Mouse (Mus musculus) forebrain, postnatal 0 days (tissue): ENCODE measurements at regions not wholly inside any gene's neighbourhood (a gene's known extent, or its start where the extent isn't known, plus 50 kb on each side); places are given as distances from the start of the nearest gene placed in this dataset.

ENCODE experiments used
- ATAC-seq: fragments of 200-750 bp; cut with Nextera tagmentation; 2 replicates; pipeline ENCODE4 v1.8.0; 2017; ENCODE audit warnings: mild to moderate bottlenecking, moderate library complexity
- DNase-seq: peaks from one replicate; pipeline ENCODE4 v3.0.0-alpha.2; 2015
- H3K27ac ChIP-seq: fragments of 300-500 bp; sonication (generic); 2 replicates; pipeline ENCODE4 v1.5.1; 2014; ENCODE audit warnings: low read depth, mild to moderate bottlenecking, antibody characterized with exemption, low read length, moderate library complexity, mixed read lengths
- H3K27me3 ChIP-seq: fragments of 300-500 bp; sonication (generic); 2 replicates; pipeline ENCODE4 v1.6.1; 2014; ENCODE audit warnings: mild to moderate bottlenecking, low read length, mixed read lengths; ENCODE audit not compliant: insufficient read depth
- H3K36me3 ChIP-seq: fragments of 300-500 bp; sonication (generic); 2 replicates; pipeline ENCODE4 v1.6.1; 2014; ENCODE audit warnings: mild to moderate bottlenecking, moderate library complexity; ENCODE audit not compliant: insufficient read depth
- H3K4me1 ChIP-seq: fragments of 300-500 bp; sonication (generic); 2 replicates; pipeline ENCODE4 v1.6.1; 2014; ENCODE audit warnings: antibody characterized with exemption; ENCODE audit not compliant: insufficient read depth
- H3K4me2 ChIP-seq: fragments of 300-500 bp; sonication (generic); 2 replicates; pipeline ENCODE4 v1.6.1; 2014; ENCODE audit warnings: low read depth, mild to moderate bottlenecking, moderate library complexity
- H3K4me3 ChIP-seq: fragments of 300-500 bp; sonication (generic); 2 replicates; pipeline ENCODE4 v1.5.1; 2014; ENCODE audit warnings: low read depth, low read length, mixed read lengths
- H3K9ac ChIP-seq: fragments of 300-500 bp; sonication (generic); 2 replicates; pipeline ENCODE4 v1.6.1; 2014; ENCODE audit warnings: mild to moderate bottlenecking
- H3K9me3 ChIP-seq: fragments of 300-500 bp; sonication (generic); 2 replicates; pipeline ENCODE4 v1.6.1; 2016; ENCODE audit warnings: low read length
- CTCF ChIP-seq: sonication (generic); IDR thresholded peaks from 2 replicates; pipeline ENCODE4 v1.5.1; 2016; ENCODE audit warnings: antibody characterized with exemption, control low read depth, low read depth
- WGBS: fragments of 180-500 bp; shearing (Covaris S2); extraction: QIAGEN DNeasy Blood & Tissue Kit; methylation state at CpG from one replicate; pipeline ENCODE4 v1.1.7; 2014; 5-methylcytosine and 5-hydroxymethylcytosine counted together

DNA sequence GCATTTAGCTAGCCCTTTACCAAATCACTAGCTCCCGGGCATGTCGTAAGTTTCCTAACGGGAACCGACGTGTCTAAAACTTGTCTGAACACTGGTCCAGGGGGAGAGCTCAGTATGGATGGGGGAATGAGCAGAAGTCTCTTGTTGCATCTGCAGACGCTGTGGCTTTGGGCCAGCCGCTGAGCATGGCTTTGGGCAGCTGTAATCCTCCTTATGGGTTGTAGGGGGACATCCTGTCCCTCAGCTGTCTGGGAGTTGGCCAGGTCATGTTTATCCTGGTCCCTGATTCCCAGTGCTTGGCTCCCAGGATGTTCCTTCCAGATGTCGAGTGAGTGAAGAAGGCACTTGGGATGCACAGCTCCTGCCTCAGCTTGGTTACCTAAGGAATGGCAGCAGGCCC, 71.4 kb upstream of the Stx16 start:
- ATAC-seq (no peak), DNase-seq (no peak)
- H3K4me1 ChIP-seq: 0 out of 2 replicates have a peak, but pooled peaks cover 4% of the 10 kb centered on the region
- no peak overlapping the region for H3K4me2 ChIP-seq
- no peaks in the 10 kb centered on the region for H3K36me3 ChIP-seq
- no peak overlapping the region for H3K27ac ChIP-seq
- H3K27me3 ChIP-seq: no peaks in the 10 kb centered on the region
- no peak overlapping the region for H3K4me3 ChIP-seq
- TF ChIP-seq CTCF: no peak
- 86% methylated on average over 8 of the region's 8 CpGs for WGBS
- H3K9ac ChIP-seq: no peak overlapping the region
- no peaks in the 10 kb centered on the region; the same call in 1 of the 2 replicates for H3K9me3 ChIP-seq

DNA sequence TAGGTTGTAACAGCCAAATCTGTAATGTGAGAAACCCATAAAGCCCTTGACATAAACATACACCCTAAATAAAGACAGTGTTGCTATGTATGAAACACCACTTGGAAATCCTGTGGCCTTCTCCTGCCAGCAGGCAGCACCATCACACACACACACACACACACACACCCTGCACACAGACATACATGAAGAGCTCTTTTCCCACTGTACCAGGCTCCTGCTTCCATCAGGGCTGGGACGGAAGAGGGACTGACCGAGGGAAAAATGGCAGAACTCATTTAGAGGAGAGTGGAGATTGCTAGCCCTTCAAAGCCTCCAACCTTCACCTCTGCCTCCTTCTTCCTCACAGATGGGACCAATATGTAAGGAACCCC, 68.1 kb upstream of the Stx16 start:
- H3K36me3 ChIP-seq: no peaks in the 10 kb centered on the region
- H3K27ac ChIP-seq: no peak overlapping the region
- H3K4me1 ChIP-seq: 0 out of 2 replicates have a peak, but pooled peaks cover 4% of the 10 kb centered on the region
- WGBS: 48% methylated on average over 2 of the region's 2 CpGs
- H3K4me3 ChIP-seq: no peak overlapping the region
- H3K27me3 ChIP-seq: no peaks in the 10 kb centered on the region
- no peak overlapping the region for H3K9ac ChIP-seq
- TF ChIP-seq CTCF: no peak
- H3K9me3 ChIP-seq: no peaks in the 10 kb centered on the region; the same call in 1 of the 2 replicates
- no peak for DNase-seq
- ATAC-seq: peak; percentile 23; the same call in 1 of the 2 replicates
- H3K4me2 ChIP-seq: no peak overlapping the region

DNA sequence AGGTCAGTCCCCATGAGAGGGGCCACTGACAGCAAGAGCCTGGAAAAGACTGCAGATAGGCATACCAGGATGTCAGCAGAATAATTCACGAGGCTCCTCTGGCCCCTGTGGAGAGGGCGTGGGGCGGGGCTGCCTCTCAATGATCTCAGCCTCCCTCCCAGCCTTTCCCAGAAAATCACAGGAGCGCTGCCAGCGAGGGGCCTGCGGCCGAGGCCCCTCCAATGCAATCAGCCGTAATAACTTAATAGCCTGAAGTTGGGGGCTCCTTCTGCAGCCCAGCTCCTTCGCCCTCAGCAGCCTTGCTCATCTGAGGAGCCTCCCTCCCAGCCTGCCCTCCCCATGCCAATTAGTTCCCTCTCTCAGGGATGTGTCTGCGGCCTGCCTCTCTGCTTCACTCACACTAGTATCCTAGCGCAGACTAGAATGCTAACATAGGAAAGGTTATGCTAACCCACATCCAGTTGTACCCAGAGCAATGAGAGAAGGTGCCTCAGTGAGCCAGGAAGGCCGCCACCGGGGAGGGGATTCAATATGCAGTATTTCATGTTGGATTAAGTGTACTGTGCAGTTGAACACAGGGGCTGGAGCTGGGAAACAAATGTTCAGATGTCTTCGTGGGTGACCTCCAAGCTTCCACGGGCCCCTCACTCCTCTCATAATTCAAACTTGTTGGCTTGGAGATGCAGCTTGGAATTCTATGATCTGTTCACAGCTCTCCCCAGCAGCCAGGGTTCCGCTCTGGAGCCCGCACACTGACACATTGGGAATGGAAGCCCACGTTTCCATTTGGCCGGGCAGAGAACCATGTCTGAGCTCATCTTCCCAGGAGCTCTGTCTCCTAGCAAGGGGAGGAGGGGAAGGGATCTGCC, 67.5 kb upstream of the Stx16 start:
- Histone ChIP-seq H3K27ac (no peak overlapping the region), H3K9me3 (no peaks in the 10 kb centered on the region; the same call in 1 of the 2 replicates), H3K27me3 (no peaks in the 10 kb centered on the region), H3K4me3 (no peak overlapping the region), H3K9ac (no peak overlapping the region), H3K4me2 (no peak overlapping the region), H3K4me1 (0 out of 2 replicates have a peak, but pooled peaks cover 4% of the 10 kb centered on the region), H3K36me3 (no peaks in the 10 kb centered on the region)
- TF ChIP-seq CTCF: no peak
- WGBS: 29% methylated on average over 19 of the region's 19 CpGs
- ATAC-seq (peak; percentile 27; the same call in 1 of the 2 replicates), DNase-seq (no peak)

DNA sequence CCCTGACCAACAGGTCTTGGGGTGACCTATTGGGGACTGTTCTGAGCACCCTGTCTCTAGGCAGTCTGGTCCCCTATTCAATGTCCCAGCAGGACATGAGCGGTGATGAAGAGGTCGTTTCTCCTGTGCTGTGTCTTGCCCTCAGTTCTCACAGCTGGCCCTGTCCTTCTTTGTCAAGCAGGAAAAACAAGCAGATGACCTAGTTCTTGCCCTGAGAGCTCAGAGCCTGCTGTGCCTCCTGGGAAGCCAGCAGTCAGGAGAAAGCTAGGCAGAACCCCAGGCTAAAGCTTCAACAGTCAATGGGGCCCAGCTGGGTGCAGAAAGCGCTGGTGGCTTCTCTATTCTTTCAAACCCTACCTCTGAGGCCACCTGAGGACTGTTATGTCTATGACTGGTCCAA, 66.1 kb upstream of the Stx16 start:
- ATAC-seq (no peak), DNase-seq (no peak)
- Histone ChIP-seq H3K9ac (no peak overlapping the region), H3K9me3 (no peaks in the 10 kb centered on the region), H3K27me3 (no peaks in the 10 kb centered on the region), H3K36me3 (no peaks in the 10 kb centered on the region), H3K4me2 (no peak overlapping the region), H3K4me1 (0 out of 2 replicates have a peak, but pooled peaks cover 4% of the 10 kb centered on the region), H3K27ac (no peak overlapping the region), H3K4me3 (no peak overlapping the region)
- no peak for TF ChIP-seq CTCF
- WGBS: 60% methylated on average over 3 of the region's 3 CpGs

DNA sequence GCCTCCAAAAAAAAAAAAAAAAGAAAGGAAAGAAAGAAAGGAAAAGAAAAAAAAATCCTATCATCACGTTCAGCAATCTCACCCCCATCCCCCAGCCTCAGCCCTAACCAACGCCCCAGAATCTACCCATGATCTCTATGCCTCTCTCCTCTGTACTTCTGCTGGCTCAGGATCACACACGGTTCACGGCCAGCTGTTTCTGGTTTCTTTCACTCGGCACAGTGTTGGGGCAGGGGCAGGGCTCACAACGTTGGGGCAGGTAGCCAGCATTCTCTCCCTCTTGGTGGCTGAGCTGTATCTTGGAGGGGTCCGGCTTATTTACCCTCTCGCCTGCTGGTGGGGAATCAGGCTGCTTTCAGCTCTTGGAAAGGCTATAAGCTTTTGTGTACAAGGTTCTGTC, 64.7 kb upstream of the Stx16 start:
- H3K4me3 ChIP-seq: no peak overlapping the region
- no peaks in the 10 kb centered on the region for H3K36me3 ChIP-seq
- WGBS: 61% methylated on average over 8 of the region's 8 CpGs
- no peaks in the 10 kb centered on the region for H3K9me3 ChIP-seq
- no peak overlapping the region for H3K27ac ChIP-seq
- no peak overlapping the region for H3K9ac ChIP-seq
- no peak for ATAC-seq
- H3K27me3 ChIP-seq: no peaks in the 10 kb centered on the region
- DNase-seq: no peak
- H3K4me2 ChIP-seq: no peak overlapping the region
- H3K4me1 ChIP-seq: 0 out of 2 replicates have a peak, but pooled peaks cover 4% of the 10 kb centered on the region
- no peak for TF ChIP-seq CTCF

DNA sequence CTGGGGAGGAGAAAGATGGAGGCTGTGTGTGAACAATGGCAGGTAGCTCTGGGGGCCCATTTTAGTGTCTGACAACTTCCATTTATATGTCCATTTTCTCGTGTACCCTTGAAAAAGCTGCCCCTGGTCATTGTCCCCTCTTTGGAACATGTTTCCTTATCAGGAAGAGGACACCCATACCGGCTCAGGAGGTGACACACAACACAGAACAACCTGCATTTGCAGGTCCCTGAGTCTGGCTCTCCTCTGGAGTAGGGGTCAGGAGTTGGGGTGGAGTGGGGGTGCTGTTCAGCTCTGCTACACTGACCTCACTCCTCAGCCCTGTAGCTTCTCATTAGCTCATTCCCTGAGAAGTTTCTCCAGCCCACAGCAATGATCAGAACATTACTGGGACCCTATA, 61.7 kb upstream of the Stx16 start:
- WGBS: 71% methylated on average over 2 of the region's 2 CpGs
- no peaks in the 10 kb centered on the region for H3K4me1 ChIP-seq
- no peak for TF ChIP-seq CTCF
- H3K27ac ChIP-seq: no peak overlapping the region
- no peak overlapping the region for H3K4me3 ChIP-seq
- no peaks in the 10 kb centered on the region for H3K27me3 ChIP-seq
- no peak overlapping the region for H3K4me2 ChIP-seq
- no peak overlapping the region for H3K9ac ChIP-seq
- ATAC-seq (no peak), DNase-seq (no peak)
- H3K36me3 ChIP-seq: no peaks in the 10 kb centered on the region
- no peaks in the 10 kb centered on the region for H3K9me3 ChIP-seq

DNA sequence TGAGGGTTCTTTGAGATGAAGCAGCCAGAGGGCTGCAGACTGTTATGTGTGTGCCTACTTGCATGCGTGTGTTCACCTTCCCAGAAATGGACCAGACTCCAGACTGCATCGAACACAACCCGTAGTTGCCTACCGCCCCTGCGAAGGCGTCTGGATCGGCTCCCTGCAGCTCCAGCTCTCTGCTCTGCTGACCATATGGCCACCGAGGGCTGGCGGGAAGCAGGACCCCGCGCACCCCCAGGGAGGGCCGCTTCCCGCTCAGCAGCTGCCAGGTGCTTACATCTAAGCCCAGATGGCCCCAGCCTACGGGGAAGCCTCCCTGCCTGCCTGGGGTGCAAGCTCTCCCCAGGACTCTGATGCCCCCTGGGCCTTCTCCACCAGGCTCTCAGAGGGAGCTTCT, 60.8 kb upstream of the Stx16 start:
- Histone ChIP-seq H3K4me3 (no peak overlapping the region), H3K27ac (no peak overlapping the region), H3K36me3 (no peaks in the 10 kb centered on the region), H3K4me2 (no peak overlapping the region), H3K9ac (no peak overlapping the region), H3K9me3 (no peaks in the 10 kb centered on the region), H3K27me3 (no peaks in the 10 kb centered on the region), H3K4me1 (no peaks in the 10 kb centered on the region)
- TF ChIP-seq CTCF: no peak
- WGBS: 72% methylated on average over 14 of the region's 14 CpGs
- DNase-seq (no peak), ATAC-seq (no peak)
